Comparison of ENCODE assay signal across 12 mouse cellular contexts in the genomic region with DNA sequence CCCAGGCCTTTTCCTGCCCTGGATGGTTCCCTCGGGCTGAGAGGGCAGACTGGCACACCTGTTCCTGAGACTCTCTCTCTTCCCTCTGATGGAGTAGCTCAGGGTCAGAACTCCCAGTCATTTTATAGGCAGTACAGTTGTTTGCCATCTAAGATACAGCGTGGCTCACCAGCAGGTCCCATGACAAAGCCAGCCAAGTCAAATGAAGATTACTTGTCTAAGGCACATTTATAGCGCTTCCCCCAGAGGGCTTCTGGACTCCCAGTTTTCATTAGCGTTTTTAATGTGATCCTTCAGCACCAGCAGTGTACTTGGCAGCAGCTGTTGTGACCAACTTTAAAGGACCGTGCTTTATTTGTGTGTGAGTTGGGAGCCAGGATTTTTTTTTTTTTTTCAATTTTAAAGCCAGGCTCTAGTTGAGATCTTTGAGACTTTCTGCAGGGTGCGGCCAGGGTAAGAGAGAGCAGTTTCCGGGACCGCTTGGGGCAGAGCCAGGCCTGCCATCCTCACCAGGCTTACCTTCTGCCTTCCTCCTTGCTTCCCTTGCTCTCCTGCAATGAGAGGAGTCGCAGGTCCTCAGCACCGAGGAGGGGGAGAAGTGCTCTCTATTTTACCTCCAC.
A peak's percentile ranks its signal among the peaks of the same experiment; 100 is the strongest.
DNase-seq lines count a peak whose midpoint lies in the region; ATAC-seq and TF ChIP-seq lines count a peak whose summit lies in the region.
"Had no signal": no experiment of that assay in that cellular context is flagged by ENCODE, and none has a peak within 500 bp of the region (broad histone marks: within the 10 kb centered on the region; RNA-seq: fewer than 3 reads in every experiment).

No protein-coding gene starts in this region.

- H3K36me3 ChIP-seq in forebrain, embryonic 14.5 days (ENCODE audit: control insufficient read depth, insufficient read depth, low read length), result 0 out of 2 replicates have a peak, but pooled peaks cover 2% of the 10 kb centered on the region
- H3K36me3 ChIP-seq in forebrain, embryonic 10.5 days (replicated peaks), result peaks cover 55% of the 10 kb centered on the region
- H3K36me3 ChIP-seq in midbrain, embryonic 12.5 days, result no peaks in the 10 kb centered on the region
- H3K36me3 ChIP-seq in midbrain, embryonic 16.5 days (ENCODE audit: control insufficient read depth, insufficient read depth, low read length), result no peaks in the 10 kb centered on the region
- peaks cover 27% of the 10 kb centered on the region for H3K36me3 ChIP-seq in limb, embryonic 13.5 days
- H3K36me3 ChIP-seq in thymus, adult 2 months (ENCODE audit: control insufficient read depth, insufficient read depth, low read length), result peaks cover 20% of the 10 kb centered on the region

- no peak for TF ChIP-seq CTCF in thymus, adult 2 months (IDR thresholded peaks at IDR 0.05; ENCODE audit: borderline replicate concordance, control insufficient read depth, extremely low read depth, insufficient read depth, low read length, poor library complexity)

- no peak for TF ChIP-seq POLR2A in thymus, adult 2 months (IDR thresholded peaks at IDR 0.05; ENCODE audit: control insufficient read depth, extremely low read depth, insufficient read depth, low read length, poor library complexity)

- no peaks in the 10 kb centered on the region for H3K4me1 ChIP-seq in forebrain, embryonic 14.5 days (ENCODE audit: control insufficient read depth, insufficient read depth, low read length)
- peaks cover 7% of the 10 kb centered on the region; the same call in 1 of the 2 replicates for H3K4me1 ChIP-seq in forebrain, embryonic 10.5 days
- H3K4me1 ChIP-seq in midbrain, embryonic 12.5 days, result peaks cover 3% of the 10 kb centered on the region; the same call in 1 of the 2 replicates
- H3K4me1 ChIP-seq in midbrain, embryonic 16.5 days (ENCODE audit: control insufficient read depth, insufficient read depth, low read length), result no peaks in the 10 kb centered on the region; the same call in none of the 2 replicates
- H3K4me1 ChIP-seq in limb, embryonic 13.5 days, result peaks cover 15% of the 10 kb centered on the region
- no peaks in the 10 kb centered on the region for H3K4me1 ChIP-seq in thymus, adult 2 months (replicated peaks; ENCODE audit: control insufficient read depth, insufficient read depth, low read length)
- H3K4me1 ChIP-seq: liver, embryonic 13.5 days had no signal

- DNase-seq in forebrain, embryonic 14.5 days (ENCODE audit: low spot score), result peak; percentile 62
- DNase-seq in forebrain, embryonic 10.5 days (ENCODE audit: extremely low spot score, low spot score), result no peak
- DNase-seq in thymus, adult 2 months, result no peak
- DNase-seq in layer of hippocampus, postnatal 14 days (ENCODE audit: low spot score in 2 of 2), result no peak
- DNase-seq in Muller cell, postnatal 12 days (ENCODE audit: inconsistent ontology term), result no peak
- DNase-seq: adrenal gland, postnatal 36 days; cerebellum, postnatal 14 days; liver, embryonic 13.5 days had no signal

- no peaks in the 10 kb centered on the region for H3K9me3 ChIP-seq in forebrain, embryonic 14.5 days (replicated peaks; ENCODE audit: control insufficient read depth, low read length)
- no peaks in the 10 kb centered on the region for H3K9me3 ChIP-seq in forebrain, embryonic 10.5 days
- H3K9me3 ChIP-seq in midbrain, embryonic 12.5 days, result no peaks in the 10 kb centered on the region
- no peaks in the 10 kb centered on the region for H3K9me3 ChIP-seq in midbrain, embryonic 16.5 days (replicated peaks; ENCODE audit: control insufficient read depth, low read length, poor library complexity, severe bottlenecking)
- H3K9me3 ChIP-seq in limb, embryonic 13.5 days, result no peaks in the 10 kb centered on the region
- H3K9me3 ChIP-seq: liver, embryonic 13.5 days had no signal

- WGBS in forebrain, embryonic 14.5 days, result 59% methylated on average over 10 of the region's 10 CpGs
- 91% methylated on average over 10 of the region's 10 CpGs for WGBS in forebrain, embryonic 10.5 days
- WGBS in midbrain, embryonic 12.5 days, result 74% methylated on average over 10 of the region's 10 CpGs
- 64% methylated on average over 10 of the region's 10 CpGs for WGBS in midbrain, embryonic 16.5 days
- 30% methylated on average over 10 of the region's 10 CpGs for WGBS in limb, embryonic 13.5 days
- WGBS in thymus, adult 2 months, result 94% methylated on average over 10 of the region's 10 CpGs

- no peak overlapping the region for H3K4me3 ChIP-seq in forebrain, embryonic 14.5 days (ENCODE audit: low read depth, low read length)
- no peak overlapping the region for H3K4me3 ChIP-seq in forebrain, embryonic 10.5 days
- no peak overlapping the region for H3K4me3 ChIP-seq in midbrain, embryonic 12.5 days
- no peak overlapping the region for H3K4me3 ChIP-seq in midbrain, embryonic 16.5 days (ENCODE audit: low read depth, low read length)
- no peak overlapping the region for H3K4me3 ChIP-seq in limb, embryonic 13.5 days
- H3K4me3 ChIP-seq in thymus, adult 2 months (ENCODE audit: control insufficient read depth, insufficient read depth, low read length), result no peak overlapping the region
- H3K4me3 ChIP-seq: liver, embryonic 13.5 days had no signal

- no peaks in the 10 kb centered on the region for H3K27me3 ChIP-seq in forebrain, embryonic 14.5 days (replicated peaks; ENCODE audit: control insufficient read depth, insufficient read depth, low read length)
- H3K27me3 ChIP-seq in forebrain, embryonic 10.5 days (ENCODE audit: poor library complexity, severe bottlenecking), result no peaks in the 10 kb centered on the region
- H3K27me3 ChIP-seq in midbrain, embryonic 12.5 days, result no peaks in the 10 kb centered on the region
- H3K27me3 ChIP-seq in midbrain, embryonic 16.5 days (ENCODE audit: control insufficient read depth, insufficient read depth, low read depth, low read length), result no peaks in the 10 kb centered on the region
- no peaks in the 10 kb centered on the region for H3K27me3 ChIP-seq in limb, embryonic 13.5 days
- H3K27me3 ChIP-seq in thymus, adult 2 months (ENCODE audit: control insufficient read depth, insufficient read depth, low read length), result no peaks in the 10 kb centered on the region
- H3K27me3 ChIP-seq: liver, embryonic 13.5 days; Patski had no signal

- H3K9ac ChIP-seq in forebrain, embryonic 14.5 days (ENCODE audit: low read length), result no peak overlapping the region
- no peak overlapping the region for H3K9ac ChIP-seq in midbrain, embryonic 12.5 days (replicated peaks)
- H3K9ac ChIP-seq in midbrain, embryonic 16.5 days (ENCODE audit: low read depth, low read length), result no peak overlapping the region
- peak overlapping the region; percentile 35; the same call in 1 of the 2 replicates for H3K9ac ChIP-seq in limb, embryonic 13.5 days
- H3K9ac ChIP-seq: liver, embryonic 13.5 days had no signal

- no peak overlapping the region for H3K4me2 ChIP-seq in forebrain, embryonic 14.5 days (ENCODE audit: low read length)
- no peak overlapping the region for H3K4me2 ChIP-seq in midbrain, embryonic 12.5 days (replicated peaks)
- H3K4me2 ChIP-seq in midbrain, embryonic 16.5 days (ENCODE audit: low read length), result no peak overlapping the region
- H3K4me2 ChIP-seq in limb, embryonic 13.5 days (replicated peaks), result no peak overlapping the region
- H3K4me2 ChIP-seq: liver, embryonic 13.5 days had no signal

- peak; percentile 63 for ATAC-seq in forebrain, embryonic 14.5 days
- peak; percentile 52; the same call in 1 of the 2 replicates for ATAC-seq in midbrain, embryonic 12.5 days (ENCODE audit: low FRiP score, low read depth)
- no peak for ATAC-seq in midbrain, embryonic 16.5 days
- ATAC-seq in limb, embryonic 13.5 days (ENCODE audit: low FRiP score, low read depth), result peak; percentile 85
- ATAC-seq: Patski had no signal

- H3K27ac ChIP-seq in forebrain, embryonic 14.5 days (ENCODE audit: low read depth, low read length), result no peak overlapping the region
- H3K27ac ChIP-seq in forebrain, embryonic 10.5 days, result no peak overlapping the region
- H3K27ac ChIP-seq in midbrain, embryonic 12.5 days (replicated peaks), result no peak overlapping the region
- no peak overlapping the region for H3K27ac ChIP-seq in midbrain, embryonic 16.5 days (ENCODE audit: low read length)
- peak overlapping the region; percentile 16; the same call in 1 of the 2 replicates for H3K27ac ChIP-seq in limb, embryonic 13.5 days
- no peak overlapping the region for H3K27ac ChIP-seq in thymus, adult 2 months (ENCODE audit: control insufficient read depth, insufficient read depth, low read length)
- H3K27ac ChIP-seq: liver, embryonic 13.5 days had no signal
